ENCODE assay signal across 14 mouse cellular contexts in genomic region chr4:86527162-86528136, GRCm38 (mm10). TPM values are rescaled to one million over a fixed set of nuclear protein-coding genes. Genes with fewer than 3 reads are reported as not detected.
DNase-seq lines count a peak whose midpoint lies in the region; ATAC-seq and TF ChIP-seq lines count a peak whose summit lies in the region.
"Had no signal": no experiment of that assay in that cellular context is flagged by ENCODE, and none has a peak within 500 bp of the region (broad histone marks: within the 10 kb centered on the region; RNA-seq: fewer than 3 reads in every experiment).

No protein-coding gene starts in this region.

- peak; percentile 76 for ATAC-seq in embryonic facial prominence, embryonic 13.5 days (ENCODE audit: insufficient number of reproducible peaks, insufficient read depth, low FRiP score, low TSS enrichment, low read depth)
- ATAC-seq in limb, embryonic 11.5 days (ENCODE audit: insufficient number of reproducible peaks, low FRiP score, low TSS enrichment, low read depth), result peak; percentile 85
- no peak for ATAC-seq in heart, embryonic 12.5 days (ENCODE audit: insufficient number of reproducible peaks, low FRiP score)
- no peak for ATAC-seq in stomach, postnatal 0 days (ENCODE audit: low FRiP score, low TSS enrichment)

- peak overlapping the region; percentile 77 for H3K27ac ChIP-seq in embryonic facial prominence, embryonic 13.5 days
- peak overlapping the region; percentile 94 for H3K27ac ChIP-seq in limb, embryonic 11.5 days (replicated peaks; ENCODE audit: low read depth, low read length)
- H3K27ac ChIP-seq in heart, embryonic 12.5 days (ENCODE audit: poor library complexity, severe bottlenecking), result no peak overlapping the region
- no peak overlapping the region for H3K27ac ChIP-seq in stomach, postnatal 0 days (replicated peaks)

- peaks cover 34% of the 10 kb centered on the region for H3K4me1 ChIP-seq in embryonic facial prominence, embryonic 13.5 days
- peaks cover 21% of the 10 kb centered on the region for H3K4me1 ChIP-seq in limb, embryonic 11.5 days (ENCODE audit: control insufficient read depth, insufficient read depth, low read length)
- peaks cover 4% of the 10 kb centered on the region; the same call in 1 of the 2 replicates for H3K4me1 ChIP-seq in heart, embryonic 12.5 days (replicated peaks)
- no peaks in the 10 kb centered on the region for H3K4me1 ChIP-seq in stomach, postnatal 0 days (replicated peaks; ENCODE audit: control insufficient read depth, insufficient read depth)

- DNase-seq in gastrocnemius, postnatal 36 days, result peak; percentile 10 to 24
- DNase-seq in gastrocnemius, postnatal 10 days, result no peak
- DNase-seq in Muller cell, postnatal 12 days (ENCODE audit: inconsistent ontology term), result peak; percentile 89
- DNase-seq in limb, embryonic 11.5 days (ENCODE audit: low spot score), result peak; percentile 75
- no peak for DNase-seq in layer of hippocampus, adult 9-11 months
- no peak for DNase-seq in stomach, postnatal 0 days (ENCODE audit: low spot score)

- no peak overlapping the region for H3K9ac ChIP-seq in embryonic facial prominence, embryonic 13.5 days
- no peak overlapping the region for H3K9ac ChIP-seq in limb, embryonic 11.5 days (ENCODE audit: low read length)
- H3K9ac ChIP-seq in heart, embryonic 12.5 days, result no peak overlapping the region
- no peak overlapping the region for H3K9ac ChIP-seq in stomach, postnatal 0 days (ENCODE audit: low read length)

- 23% methylated on average over 11 of the region's 11 CpGs for WGBS in embryonic facial prominence, embryonic 13.5 days
- WGBS in limb, embryonic 11.5 days, result 20% methylated on average over 11 of the region's 11 CpGs
- WGBS in heart, embryonic 12.5 days, result 60% methylated on average over 11 of the region's 11 CpGs
- 47% methylated on average over 11 of the region's 11 CpGs for WGBS in stomach, postnatal 0 days

- no peak for TF ChIP-seq CTCF in stomach, postnatal 0 days (IDR thresholded peaks at IDR 0.05; ENCODE audit: low read depth)

- H3K9me3 ChIP-seq in embryonic facial prominence, embryonic 13.5 days, result no peaks in the 10 kb centered on the region
- H3K9me3 ChIP-seq in limb, embryonic 11.5 days (ENCODE audit: control insufficient read depth, low read length), result no peaks in the 10 kb centered on the region
- H3K9me3 ChIP-seq in heart, embryonic 12.5 days (replicated peaks), result no peaks in the 10 kb centered on the region
- H3K9me3 ChIP-seq in stomach, postnatal 0 days (ENCODE audit: control insufficient read depth, low read length), result no peaks in the 10 kb centered on the region

- TF ChIP-seq EP300 in stomach, postnatal 0 days (optimal IDR thresholded peaks at IDR 0.05), result no peak

- no peak overlapping the region for H3K4me3 ChIP-seq in embryonic facial prominence, embryonic 13.5 days
- H3K4me3 ChIP-seq in limb, embryonic 11.5 days (ENCODE audit: low read depth, low read length), result no peak overlapping the region
- no peak overlapping the region for H3K4me3 ChIP-seq in heart, embryonic 12.5 days
- no peak overlapping the region for H3K4me3 ChIP-seq in stomach, postnatal 0 days (ENCODE audit: low read depth, low read length)
- H3K4me3 ChIP-seq: erythroblast, embryonic 14.5 days had no signal

- H3K36me3 ChIP-seq in embryonic facial prominence, embryonic 13.5 days, result no peaks in the 10 kb centered on the region
- H3K36me3 ChIP-seq in limb, embryonic 11.5 days (ENCODE audit: control insufficient read depth, insufficient read depth, low read length), result no peaks in the 10 kb centered on the region
- no peaks in the 10 kb centered on the region for H3K36me3 ChIP-seq in heart, embryonic 12.5 days
- H3K36me3 ChIP-seq in stomach, postnatal 0 days (ENCODE audit: control insufficient read depth, insufficient read depth, low read length), result no peaks in the 10 kb centered on the region

- intact Hi-C loops in gastrocnemius, postnatal 36 days (cut with DNase I), result no loop called here

- H3K27me3 ChIP-seq in embryonic facial prominence, embryonic 13.5 days, result no peaks in the 10 kb centered on the region
- no peaks in the 10 kb centered on the region for H3K27me3 ChIP-seq in limb, embryonic 11.5 days (ENCODE audit: control insufficient read depth, insufficient read depth, low read length)
- H3K27me3 ChIP-seq in heart, embryonic 12.5 days (replicated peaks), result no peaks in the 10 kb centered on the region
- no peaks in the 10 kb centered on the region for H3K27me3 ChIP-seq in stomach, postnatal 0 days (ENCODE audit: control insufficient read depth, insufficient read depth, low read length)

- peak overlapping the region; percentile 22; the same call in 1 of the 2 replicates for H3K4me2 ChIP-seq in embryonic facial prominence, embryonic 13.5 days
- 0 out of 2 replicates have a peak overlapping the region, but pooled peaks have one; percentile 17 for H3K4me2 ChIP-seq in limb, embryonic 11.5 days (ENCODE audit: low read depth, severe bottlenecking)
- H3K4me2 ChIP-seq in heart, embryonic 12.5 days, result no peak overlapping the region
- no peak overlapping the region for H3K4me2 ChIP-seq in stomach, postnatal 0 days (replicated peaks; ENCODE audit: low read depth)

RNA-seq across cellular contexts. Expression of gene Saxo1, which starts 30.7 kb away (rescaled TPM):
- total RNA-seq in gastrocnemius, postnatal 36 days (2021), result not detected
- total RNA-seq in gastrocnemius, postnatal 10 days (2021), result not detected
- 0.11 and 0.21 TPM in 2 replicates for polyA plus RNA-seq in embryonic facial prominence, embryonic 13.5 days (2015; fragmentation: Nextera tagmentation; extraction: Ambion mirVana)
- 0.18 and 0.36 TPM in 2 replicates for polyA plus RNA-seq in limb, embryonic 11.5 days (2014; fragmentation: Nextera tagmentation; extraction: Ambion mirVana)
- polyA plus RNA-seq in heart, embryonic 12.5 days (2016; fragmentation: Nextera tagmentation; extraction: Ambion mirVana), result not detected in 2 replicates
- not detected in 2 replicates for polyA plus RNA-seq in stomach, postnatal 0 days (2015; fragmentation: Nextera tagmentation; extraction: Ambion mirVana)
- total RNA-seq: adrenal gland, adult 18-20 months; left cerebral cortex, adult 18-20 months; megakaryocyte, adult 5-6 weeks had no signal
- polyA plus RNA-seq: erythroblast, embryonic 14.5 days; heart, embryonic 16.5 days; stomach, embryonic 14.5 days had no signal

RNA-seq across cellular contexts. Expression of gene Rraga, which starts 48.0 kb away (rescaled TPM):
- total RNA-seq in gastrocnemius, postnatal 36 days (2021), result 10 to 100 TPM; 43.1 to 48.5 TPM
- total RNA-seq in gastrocnemius, postnatal 10 days (2021), result 10 to 100 TPM; 54.1 to 55.2 TPM
- 77.6 and 79.5 TPM in 2 replicates for polyA plus RNA-seq in embryonic facial prominence, embryonic 13.5 days (2015; fragmentation: Nextera tagmentation; extraction: Ambion mirVana)
- polyA plus RNA-seq in limb, embryonic 11.5 days (2014; fragmentation: Nextera tagmentation; extraction: Ambion mirVana), result 85.0 and 102 TPM in 2 replicates
- polyA plus RNA-seq in heart, embryonic 12.5 days (2016; fragmentation: Nextera tagmentation; extraction: Ambion mirVana), result 49.1 and 56.6 TPM in 2 replicates
- 49.3 and 63.3 TPM in 2 replicates for polyA plus RNA-seq in stomach, postnatal 0 days (2015; fragmentation: Nextera tagmentation; extraction: Ambion mirVana)

Comparison
In these comparisons a context has a peak if more than half of its experiments do, and no peak if none do; other contexts are left out.
1. DNase-seq: peak in gastrocnemius, postnatal 36 days (2 of 2), Muller cell, postnatal 12 days (single experiment) and limb, embryonic 11.5 days (single experiment); none in gastrocnemius, postnatal 10 days (single experiment), layer of hippocampus, adult 9-11 months (single experiment) and stomach, postnatal 0 days (single experiment).
2. ATAC-seq: peak in embryonic facial prominence, embryonic 13.5 days (single experiment) and limb, embryonic 11.5 days (single experiment); none in heart, embryonic 12.5 days (single experiment) and stomach, postnatal 0 days (single experiment).
3. H3K27ac ChIP-seq: peak in embryonic facial prominence, embryonic 13.5 days (single experiment) and limb, embryonic 11.5 days (single experiment); none in heart, embryonic 12.5 days (single experiment) and stomach, postnatal 0 days (single experiment).
4. H3K4me2 ChIP-seq: peak in embryonic facial prominence, embryonic 13.5 days (single experiment) and limb, embryonic 11.5 days (single experiment); none in heart, embryonic 12.5 days (single experiment) and stomach, postnatal 0 days (single experiment).